Mouse (Mus musculus) left cerebral cortex, adult 18-20 months (tissue): ENCODE results near the gene Spata25. TPM values are rescaled to one million over a fixed set of nuclear protein-coding genes. Genes with fewer than 3 reads are reported as not detected.
"Not testable (repeated sequence)": the region's sequence is repeated elsewhere in the genome, so short reads cannot be mapped to it uniquely, and the experiment has no call there.

Experiments
- DNase-seq, 2 experiments: peaks; one replicate each; pipeline ENCODE4 v3.0.0; 2021 to 2022; ENCODE audit warnings: low spot score in 2 of 2, mixed read lengths in 1 of 2
- long read RNA-seq, 2 experiments: library from polyadenylated mRNA; stranded (forward); transcript quantifications; one replicate each; pipeline ENCODE4 v2.0.0; 2021
- total RNA-seq, 2 experiments: library from RNA; stranded (reverse); gene quantifications; 2 replicates each; pipeline ENCODE4 v1.2.3; 2021

Gene Spata25
- not detected for total RNA-seq
- long read RNA-seq, experiment 1 = 0 reads
- long read RNA-seq, experiment 2 = 0 reads

DNA sequence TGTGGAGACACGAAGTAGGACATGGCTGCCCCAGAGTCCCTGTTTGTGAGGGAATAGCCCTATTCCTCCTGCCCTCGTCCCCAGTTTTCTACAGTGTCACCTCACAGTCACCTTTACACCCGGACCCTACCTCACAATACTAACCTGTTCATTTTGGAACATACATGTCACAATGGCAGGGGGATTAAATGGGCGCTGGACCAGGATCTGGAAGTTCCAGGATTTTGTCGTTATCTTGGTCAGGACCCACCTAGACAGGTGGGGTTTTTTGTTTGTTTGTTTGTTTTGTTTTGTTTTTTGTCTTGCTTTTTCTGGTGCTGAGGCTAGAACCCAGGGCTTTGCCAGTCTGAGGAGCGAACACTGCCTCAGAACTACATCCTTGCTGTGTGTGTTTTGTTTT, at the start of gene Spata25:
Spata25 (minus strand) TSS at position 101 of the 400 bp plus-strand sequence.
- no peak for DNase-seq

DNA sequence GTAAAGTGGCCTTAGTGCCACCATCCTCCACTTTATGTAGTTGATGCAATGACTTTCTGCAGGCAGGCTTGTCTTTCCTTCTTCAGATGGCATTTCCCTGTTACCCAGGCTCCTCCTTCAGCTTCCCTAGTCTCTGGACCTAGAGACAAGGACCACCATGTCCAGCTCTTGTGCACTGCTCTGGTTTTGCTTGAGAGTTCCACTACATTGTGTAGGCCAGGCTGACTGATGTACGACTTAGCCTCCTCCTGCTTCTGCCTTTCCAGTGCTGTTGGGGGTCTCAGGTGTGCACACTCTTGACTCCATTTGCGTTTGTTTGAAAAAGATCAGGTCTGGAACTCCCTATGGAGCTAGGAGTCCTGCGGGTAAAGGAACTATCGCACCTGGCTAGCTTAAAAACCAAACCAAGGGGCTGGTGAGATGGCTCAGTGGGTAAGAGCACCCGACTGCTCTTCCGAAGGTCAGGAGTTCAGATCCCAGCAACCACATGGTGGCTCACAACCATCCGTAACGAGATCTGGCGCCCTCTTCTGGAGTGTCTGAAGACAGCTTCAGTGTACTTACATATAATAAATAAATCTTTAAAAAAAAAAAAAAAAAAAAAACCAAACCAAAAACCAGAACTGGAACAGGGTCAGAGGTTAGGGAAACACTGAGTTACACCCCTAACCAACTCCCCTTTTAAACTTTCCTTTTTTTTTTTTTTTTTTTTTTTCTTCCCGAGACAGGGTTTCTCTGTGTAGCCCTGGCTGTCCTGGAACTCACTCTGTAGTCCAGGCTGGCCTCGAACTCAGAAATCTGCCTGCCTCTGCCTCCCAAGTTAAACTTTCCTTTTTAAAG, 49.3 kb upstream of the Spata25 start:
- DNase-seq = not testable (repeated sequence)

DNA sequence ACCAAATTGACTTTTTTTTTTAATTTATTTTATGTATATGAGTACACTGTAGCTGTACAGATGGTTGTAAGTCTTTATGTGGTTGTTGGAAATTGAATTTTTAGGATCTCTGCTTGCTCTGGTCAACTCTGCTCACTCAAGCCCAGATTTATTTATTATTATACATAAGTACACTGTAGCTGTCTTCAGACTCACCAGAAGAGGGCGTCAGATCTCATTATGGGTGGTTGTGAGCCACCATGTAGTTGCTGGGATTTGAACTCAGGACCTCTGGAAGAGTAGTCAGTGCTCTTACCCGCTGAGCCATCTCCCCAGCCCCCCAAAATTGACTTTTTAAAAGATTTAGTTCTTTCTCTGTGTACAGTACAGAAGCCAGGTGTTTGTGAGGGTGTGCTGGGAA, 47.3 kb upstream of the Spata25 start:
- not testable (repeated sequence) for DNase-seq

DNA sequence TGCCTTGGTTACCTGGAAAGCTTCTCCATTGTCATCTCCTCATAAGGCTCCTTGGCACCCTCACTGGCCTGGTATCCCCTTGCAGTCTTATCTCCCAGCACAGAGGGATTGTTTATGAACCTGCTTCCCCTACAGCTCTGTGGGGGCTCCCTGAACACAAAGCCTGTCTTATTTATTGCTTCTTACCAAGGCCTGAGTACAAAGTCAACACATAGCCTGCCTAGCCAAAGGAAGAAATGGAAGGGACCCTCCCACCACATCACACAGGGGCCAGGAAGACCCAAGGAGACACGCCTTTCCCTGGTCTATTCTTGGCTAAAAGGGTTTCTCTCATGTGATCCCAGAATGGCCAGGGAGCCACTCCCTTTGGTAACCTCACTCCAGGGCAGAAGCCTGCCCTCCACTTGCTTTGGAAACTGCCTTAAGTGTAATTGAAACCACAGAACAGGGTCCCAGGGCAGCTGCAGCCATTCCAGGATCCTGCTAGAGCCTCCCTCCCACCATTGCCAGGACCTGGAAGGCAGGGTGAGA, 46.0 kb upstream of the Spata25 start:
- no peak for DNase-seq

DNA sequence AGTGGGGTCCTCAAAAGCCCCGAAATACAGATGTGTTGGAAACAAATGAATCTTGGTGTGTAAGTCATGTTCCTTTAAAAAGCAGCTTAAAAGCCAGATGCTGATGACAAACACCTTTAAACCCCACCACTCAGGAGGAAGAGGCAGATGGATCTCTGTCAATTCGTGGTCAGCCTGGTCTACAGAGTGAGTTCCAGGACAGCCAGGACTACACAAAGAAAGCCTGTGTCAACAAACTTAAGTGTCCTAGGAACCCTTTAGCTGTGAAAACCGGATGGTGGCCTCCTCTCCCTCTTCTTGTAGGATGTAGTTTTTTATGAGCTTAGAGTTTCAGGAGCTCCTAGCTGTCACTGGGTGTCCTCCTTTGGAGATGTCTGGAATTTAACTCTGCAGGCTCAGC, 45.3 kb upstream of the Spata25 start:
- no peak for DNase-seq

DNA sequence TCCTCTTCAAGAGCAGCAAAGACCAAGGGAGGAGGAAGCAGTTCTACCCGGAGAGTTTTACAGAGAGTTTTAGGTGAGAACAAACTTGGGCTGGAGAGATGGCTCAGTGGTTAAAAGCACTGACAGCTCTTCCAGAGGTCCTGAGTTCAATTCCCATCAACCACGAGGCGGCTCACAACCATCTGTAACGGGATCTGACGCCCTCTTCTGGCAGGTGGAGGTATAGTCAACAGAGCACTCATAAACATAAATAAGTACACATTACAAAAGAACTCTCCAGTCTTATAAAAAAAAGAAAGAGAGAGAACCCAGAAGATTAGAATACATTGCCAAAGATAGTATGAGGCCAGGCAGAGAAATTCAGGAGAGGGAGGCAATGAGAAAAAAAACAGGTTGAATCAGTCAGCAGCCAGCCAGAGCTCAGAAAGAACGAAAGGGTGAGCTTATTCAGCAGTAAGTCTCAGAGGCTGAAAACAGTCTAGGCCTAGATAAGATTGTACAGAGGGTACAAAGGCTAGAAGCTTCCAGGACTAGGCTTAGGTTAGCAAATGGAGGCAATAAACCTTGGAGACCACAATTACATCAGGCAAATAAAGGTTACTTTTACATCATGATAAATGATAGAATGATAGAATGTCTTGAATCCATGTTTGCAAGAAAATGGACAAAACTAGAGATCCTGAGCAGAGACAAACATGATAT, 43.4 kb upstream of the Spata25 start:
- no peak for DNase-seq

DNA sequence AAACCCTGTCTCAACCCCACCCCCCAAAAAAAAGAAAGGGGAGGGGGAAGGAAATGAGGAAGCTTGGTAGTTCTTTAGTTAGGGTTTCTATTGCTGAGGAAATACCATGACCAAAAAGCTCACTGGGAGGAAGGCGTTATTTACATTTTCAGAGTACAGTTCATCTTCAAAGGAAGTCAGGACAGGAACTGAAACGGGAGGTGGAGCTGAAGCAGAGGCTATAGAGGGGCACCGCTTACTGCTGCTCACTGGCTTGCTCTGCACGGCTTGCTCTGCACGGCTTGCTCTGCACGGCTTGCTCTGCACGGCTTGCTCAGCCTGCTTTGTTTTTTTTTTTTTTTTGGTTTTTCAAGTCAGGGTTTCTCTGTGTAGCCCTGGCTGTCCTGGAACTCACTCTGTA, 40.2 kb upstream of the Spata25 start:
- no peak for DNase-seq

DNA sequence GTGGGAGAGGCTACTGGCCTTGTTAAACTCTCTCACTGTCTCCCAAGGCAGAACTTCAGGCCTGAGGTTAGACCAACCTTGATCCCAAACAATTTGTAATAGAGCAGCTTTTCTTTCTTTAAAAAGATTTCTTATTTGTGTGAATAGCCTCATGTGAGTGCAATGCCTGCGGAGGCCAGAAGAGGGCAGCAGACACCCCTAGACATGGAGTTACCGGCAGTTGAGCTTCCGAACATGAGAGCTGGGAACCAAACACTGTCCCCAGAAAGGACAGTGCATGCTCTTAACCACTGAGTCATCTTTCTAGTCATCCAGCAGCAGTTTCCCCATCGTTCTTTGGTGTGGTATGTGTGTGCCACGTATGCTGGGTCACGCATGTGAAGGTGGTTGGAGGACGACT, 39.2 kb upstream of the Spata25 start:
- DNase-seq = no peak

DNA sequence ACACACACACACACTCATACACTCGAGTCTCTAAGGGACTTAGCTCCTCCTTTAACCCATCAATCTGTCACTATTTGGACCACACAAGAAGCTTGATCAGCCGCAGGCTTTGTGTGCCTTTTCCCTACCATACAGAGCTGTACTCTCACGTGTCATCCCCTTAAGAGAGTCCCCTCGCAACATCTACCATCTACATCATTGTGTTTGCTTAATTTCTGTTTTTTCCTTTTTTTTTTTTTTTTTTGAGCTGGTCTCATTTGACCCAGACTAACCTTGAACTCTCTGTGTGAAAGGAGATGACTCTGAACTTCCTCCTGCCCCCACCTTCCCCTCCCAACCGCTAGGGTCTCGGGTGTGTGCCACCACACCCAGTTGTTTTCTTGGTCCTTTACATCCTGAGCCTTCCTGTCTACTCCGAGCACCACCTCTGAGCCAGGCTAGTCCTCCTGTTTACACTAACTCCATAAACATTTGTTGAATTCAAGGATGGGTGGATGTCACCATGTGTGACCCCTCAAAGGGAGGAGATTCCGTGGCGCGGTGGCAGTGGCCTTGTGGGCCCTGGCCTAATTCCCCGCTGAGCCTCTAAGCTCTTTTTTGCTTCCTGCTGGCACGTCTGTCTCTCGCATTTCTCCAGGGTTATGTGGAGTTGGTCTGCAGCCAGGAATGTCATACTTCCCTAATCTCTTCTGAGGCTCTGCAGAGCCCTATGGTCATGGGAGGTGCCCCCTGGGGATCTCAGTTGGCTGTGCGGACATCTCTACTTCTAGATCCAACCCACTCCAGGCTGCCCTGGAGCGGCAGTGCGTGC, 38.6 kb upstream of the Spata25 start:
- no peak for DNase-seq

DNA sequence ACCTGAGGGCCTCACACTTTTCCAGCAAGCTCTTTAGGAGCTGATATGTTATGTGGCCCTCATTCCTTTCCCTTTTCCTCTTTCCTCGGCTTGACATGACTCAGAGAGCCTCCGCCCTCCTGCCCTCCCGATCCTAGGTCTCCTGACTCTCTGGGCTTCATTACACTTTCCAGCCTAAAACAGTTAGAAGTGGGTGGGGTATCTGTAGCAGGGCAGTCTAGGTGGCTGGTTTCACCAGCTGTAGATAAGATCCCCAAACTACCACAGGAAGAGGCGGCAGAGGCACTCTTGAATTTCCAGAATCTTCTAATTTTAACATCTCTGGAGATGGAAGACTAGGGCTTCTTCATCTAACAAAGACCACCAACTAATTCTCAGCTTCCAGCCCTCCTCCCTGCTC, 36.3 kb upstream of the Spata25 start:
- no peak for DNase-seq

DNA sequence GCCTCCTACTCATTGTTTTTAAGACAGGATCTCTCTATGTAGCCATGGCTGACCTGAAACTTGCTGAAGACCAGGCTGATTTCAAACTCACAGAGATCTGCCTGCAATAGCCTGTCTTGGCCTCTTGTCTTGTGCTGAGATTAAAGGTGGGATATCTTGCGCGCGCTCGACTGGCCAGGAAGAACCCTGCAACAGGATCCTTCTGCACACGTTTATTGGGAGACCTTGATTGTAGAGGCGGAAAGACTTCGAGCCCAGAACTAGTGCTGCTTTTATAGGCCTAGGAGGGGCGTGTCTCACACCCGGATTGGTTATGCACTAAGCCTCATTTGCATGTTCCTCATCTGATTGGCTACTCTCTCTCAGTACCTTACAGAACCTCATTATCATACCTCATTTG, 35.1 kb upstream of the Spata25 start:
- not testable (repeated sequence) for DNase-seq

DNA sequence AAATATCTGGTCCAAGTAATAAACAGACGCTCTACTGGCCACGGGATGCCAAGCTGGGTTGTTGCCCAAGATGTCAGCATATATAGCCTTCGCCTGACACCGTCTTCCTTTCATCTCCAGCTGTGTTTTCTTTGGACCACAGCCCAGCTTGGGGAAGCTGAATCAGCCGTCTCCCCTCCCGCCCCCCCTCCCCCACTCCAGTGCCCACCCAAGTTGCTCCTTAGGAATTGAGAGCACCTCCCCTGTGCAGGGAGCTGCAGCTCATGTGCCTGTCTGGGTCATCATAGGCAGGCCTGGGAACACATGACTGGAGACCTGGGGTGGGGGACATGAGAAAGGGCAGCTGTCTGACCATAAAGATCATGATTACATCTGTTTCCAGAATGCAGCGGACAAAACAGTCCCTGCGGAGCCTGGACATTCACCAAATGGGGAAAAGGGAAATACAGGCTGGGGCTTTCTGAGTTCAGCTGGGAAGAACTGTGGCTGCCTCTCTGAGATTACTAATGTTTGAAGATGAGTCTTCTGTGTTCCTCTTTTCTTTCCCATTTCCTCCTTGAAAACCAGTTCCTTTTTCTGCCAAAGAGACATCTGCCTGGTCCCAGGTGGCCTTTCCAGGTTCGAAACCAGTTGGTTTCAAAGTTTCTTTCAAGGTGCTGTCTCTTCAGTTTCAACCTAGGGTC, 34.0 kb upstream of the Spata25 start:
- no peak for DNase-seq

DNA sequence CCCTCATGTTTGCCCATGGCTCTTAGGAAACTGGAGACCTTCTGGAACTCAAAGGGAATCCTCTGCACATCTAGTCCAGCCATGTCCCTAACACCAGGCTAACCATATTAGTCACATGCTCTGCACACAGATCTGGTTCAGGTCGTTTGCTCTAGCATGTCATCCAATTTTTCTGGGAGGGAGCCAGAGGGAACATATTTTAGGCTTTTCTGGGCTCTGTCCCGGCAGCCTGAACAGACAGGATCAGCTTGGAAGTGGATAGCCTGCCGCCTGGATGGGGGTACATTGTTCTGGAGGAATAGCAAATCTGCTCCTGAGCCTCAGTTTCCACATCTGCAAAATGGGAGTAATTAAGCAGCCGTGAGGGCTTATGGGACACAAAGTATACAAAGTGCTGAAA, 32.8 kb upstream of the Spata25 start:
- DNase-seq = no peak

DNA sequence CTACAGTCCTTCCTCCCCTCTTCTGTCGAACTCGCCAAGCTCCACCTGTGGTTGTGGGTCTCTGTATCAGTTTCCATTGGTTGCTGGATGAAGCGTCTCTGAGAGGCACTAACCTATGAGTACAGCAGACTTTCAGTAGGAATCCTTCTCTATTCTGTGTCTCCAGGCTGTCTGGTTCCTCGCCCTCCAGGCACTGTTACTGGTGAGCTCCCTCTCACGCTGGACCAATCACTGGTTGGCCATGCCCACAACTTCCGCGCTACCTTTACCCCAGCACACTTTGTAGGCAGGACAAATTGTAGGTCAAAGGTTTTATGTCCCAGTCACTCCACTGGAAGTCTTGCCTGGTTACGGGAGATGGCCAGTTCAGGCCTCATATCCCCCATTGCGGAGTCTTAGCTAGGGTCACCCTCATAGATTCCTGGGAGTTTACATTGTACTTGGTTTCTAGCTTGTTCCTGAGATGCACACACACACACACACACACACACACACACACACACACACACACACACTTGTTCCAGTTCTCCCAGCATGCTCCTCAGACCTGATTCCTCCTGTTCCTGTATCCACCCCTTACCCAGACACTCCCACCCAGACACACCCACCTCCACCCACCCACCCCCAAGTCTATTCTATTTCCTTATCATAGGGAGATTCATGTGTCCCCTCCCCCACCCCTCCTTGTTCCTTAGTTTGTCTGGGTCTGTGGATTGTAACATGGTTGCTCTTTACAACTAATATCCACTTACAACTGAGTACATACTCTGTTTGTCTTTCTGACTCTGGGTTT, 31.5 kb upstream of the Spata25 start:
- DNase-seq = no peak

DNA sequence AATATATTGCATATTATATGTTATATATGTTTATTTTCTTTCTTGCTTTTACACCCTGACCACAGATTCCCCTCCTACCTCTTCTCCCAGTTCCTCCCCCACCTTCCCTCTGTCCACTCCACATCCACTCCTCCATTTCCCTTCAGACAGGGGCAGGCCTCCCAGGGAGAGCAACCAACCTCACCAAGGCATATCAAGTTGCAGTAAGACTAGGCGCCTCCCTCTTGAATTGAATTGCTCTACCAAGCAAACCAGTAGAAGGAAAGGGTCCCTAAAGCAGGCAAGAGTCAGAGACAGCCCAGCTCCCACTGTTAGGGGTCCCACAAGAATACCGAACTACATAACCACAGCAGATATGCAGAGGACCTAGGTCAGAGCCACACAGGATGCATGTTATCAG, 30.8 kb upstream of the Spata25 start:
- DNase-seq = no peak

DNA sequence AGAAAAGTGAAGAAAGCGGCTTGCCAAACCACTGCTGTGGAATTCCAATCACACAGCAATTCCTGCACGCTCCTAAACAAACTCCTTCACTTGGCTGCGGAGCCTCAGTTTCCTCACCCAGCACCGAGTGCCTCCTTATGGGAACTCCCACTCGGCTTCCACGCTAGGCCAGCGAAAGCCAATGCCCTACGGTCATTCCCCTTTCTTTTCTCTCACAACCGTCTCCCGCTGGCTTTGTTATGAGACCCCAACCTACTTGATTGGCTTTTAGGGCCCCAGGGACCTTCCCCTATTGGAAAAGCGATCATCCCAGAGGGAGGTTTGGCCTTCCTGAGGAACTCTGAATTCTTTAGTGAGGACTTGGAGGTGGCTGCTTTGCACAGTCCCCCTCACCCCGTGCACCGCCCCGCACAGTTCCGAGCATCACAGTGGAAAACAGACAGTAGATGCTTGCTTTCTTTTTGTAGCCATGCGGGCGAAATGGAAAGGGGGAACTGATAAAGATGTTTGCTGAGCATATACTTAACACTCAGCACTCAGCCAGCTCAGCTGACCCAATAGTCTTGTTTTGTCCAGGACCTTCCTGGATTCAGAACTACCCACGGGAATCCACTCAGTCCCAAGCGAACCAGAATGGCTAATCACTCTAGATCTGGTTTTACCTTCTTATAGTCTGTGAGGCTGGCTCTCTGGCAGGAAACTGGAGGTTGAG, 29.7 kb upstream of the Spata25 start:
- no peak for DNase-seq

DNA sequence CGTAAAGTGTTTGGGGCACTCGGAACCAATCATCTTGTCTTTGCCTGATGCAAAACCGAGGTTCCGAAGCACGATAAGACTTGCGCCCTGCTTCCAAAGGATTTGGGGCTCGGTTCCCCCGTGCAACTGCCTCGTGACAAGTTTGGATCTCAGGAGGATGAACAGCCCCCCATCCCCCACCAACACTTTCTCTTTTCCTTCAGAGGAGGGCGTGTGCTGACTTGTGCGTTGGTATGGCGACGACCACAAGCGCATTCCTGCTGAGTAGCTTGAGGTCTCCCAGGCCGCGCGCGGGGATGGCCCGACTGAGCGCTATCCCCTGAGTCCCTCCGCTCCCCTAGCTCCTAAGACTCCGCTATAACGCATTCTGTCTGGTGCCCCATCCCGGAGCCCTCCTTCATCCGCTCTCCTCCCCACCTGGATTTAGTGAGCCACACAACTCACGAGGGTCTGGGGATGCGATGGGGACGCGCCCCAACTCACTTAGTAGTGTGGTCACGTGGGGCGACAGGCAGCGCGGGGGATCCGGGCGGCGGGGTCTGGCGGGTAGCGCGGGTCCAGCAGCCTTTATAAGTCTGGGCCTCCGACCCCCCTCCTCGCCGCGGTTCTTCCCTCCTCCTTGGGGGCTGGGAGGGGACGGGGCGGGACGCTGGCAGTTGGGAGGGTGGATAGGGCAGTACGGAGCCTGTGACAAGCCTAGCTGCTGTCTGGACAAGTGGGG, 28.9 kb upstream of the Spata25 start, which contains the start of gene Pltp:
Pltp (minus strand) TSS at position 611 of the 721 bp plus-strand sequence.
- DNase-seq = no peak

DNA sequence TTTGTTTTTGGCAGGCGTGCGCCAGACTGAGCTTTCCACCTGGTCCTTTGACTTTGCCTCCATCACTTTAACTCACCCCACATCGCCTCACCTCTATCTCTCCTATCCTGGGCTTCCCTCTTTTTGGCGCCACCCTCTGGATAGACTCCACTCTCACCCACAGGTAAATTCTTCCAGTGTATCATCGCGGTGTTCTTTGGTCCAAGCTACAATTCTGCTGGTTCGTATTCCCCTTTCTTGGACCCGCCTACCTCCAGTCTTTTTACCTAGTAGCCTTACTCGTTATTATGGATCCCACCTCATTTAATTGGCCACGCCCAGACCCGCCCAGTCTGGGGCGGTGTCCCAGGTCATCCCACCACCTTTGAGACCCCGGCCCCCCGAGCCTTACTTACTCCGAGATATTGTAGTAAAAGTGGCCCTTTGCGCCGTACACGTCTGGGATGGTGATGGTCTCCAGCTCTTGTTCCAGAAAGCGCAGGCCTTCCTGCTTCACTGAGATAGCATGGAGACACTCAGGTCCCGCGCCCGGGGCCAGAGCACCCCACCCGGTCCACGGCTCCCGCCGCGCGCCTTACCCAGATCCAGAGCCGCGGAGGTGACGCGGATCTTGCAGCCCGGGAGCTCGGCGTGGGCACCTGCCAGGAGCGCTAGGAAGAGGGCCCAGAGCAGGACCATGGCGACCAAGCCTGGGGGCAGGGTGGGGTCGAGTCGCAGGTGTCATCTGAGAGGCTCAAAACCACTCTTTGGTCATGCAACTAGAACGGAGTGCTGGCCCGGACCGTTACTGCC, 28.2 kb upstream of the Spata25 start:
- no peak for DNase-seq
